Mouse (Mus musculus): ENCODE results near the gene Sult1c2. TPM values are rescaled to one million over a fixed set of nuclear protein-coding genes. Genes with fewer than 3 reads are reported as not detected.

The Sult1c2 gene
- total RNA-seq (2023): not detected in 4 replicates

GRCm38 (mm10) chr17:53846206-53846605 is at the start of gene Sult1c2:
Gene Sult1c2 (minus strand): TSS chr17:53846339.

Other genes with a start within 250 kb of the Sult1c2 start
- gene Sgo1, start 157.0 kb downstream of the Sult1c2 start, total RNA-seq (2023): 0.37 to 0.73 TPM (median 0.53 TPM) in 4 replicates
- gene Sult1c1, start 144.3 kb upstream of the Sult1c2 start, total RNA-seq (2023): not detected in 4 replicates